Mouse (Mus musculus) urinary bladder, postnatal 14 days (tissue): ENCODE results near the gene Lcn9.
"Not testable (repeated sequence)": the region's sequence is repeated elsewhere in the genome, so short reads cannot be mapped to it uniquely, and the experiment has no call there.

ENCODE experiments used
- DNase-seq: peaks from one replicate; pipeline ENCODE4 v3.0.0; 2021; ENCODE audit warnings: low spot score

Lcn9 gene

GRCm38 (mm10) chr2:25822806-25823205 is at the start of gene Lcn9:
Lcn9 (plus strand) TSS chr2:25823153.
- no peak for DNase-seq

- DNase-seq: no peak
Observed at GRCm38 (mm10) chr2:25773507-25773906, 49.4 kb upstream of the Lcn9 start.

GRCm38 (mm10) chr2:25774640-25775039 is 48.3 kb upstream of the Lcn9 start:
- DNase-seq: no peak

GRCm38 (mm10) chr2:25775991-25776390 is 47.0 kb upstream of the Lcn9 start:
- no peak for DNase-seq

- no peak for DNase-seq
Observed at GRCm38 (mm10) chr2:25776717-25777116, 46.2 kb upstream of the Lcn9 start, which contains the start of gene Lcn11. Lcn11 (plus strand) TSS chr2:25777017.

- no peak for DNase-seq
Observed at GRCm38 (mm10) chr2:25779076-25779475, 43.9 kb upstream of the Lcn9 start.

- no peak for DNase-seq
Observed at GRCm38 (mm10) chr2:25780921-25781320, 42.0 kb upstream of the Lcn9 start.

- DNase-seq: no peak
Observed at GRCm38 (mm10) chr2:25781957-25782356, 41.0 kb upstream of the Lcn9 start, which contains the start of gene Gm13539. Gm13539 (plus strand) TSS chr2:25782257.

GRCm38 (mm10) chr2:25785573-25786322 is 37.2 kb upstream of the Lcn9 start:
- DNase-seq: no peak

GRCm38 (mm10) chr2:25789092-25789491 is 33.9 kb upstream of the Lcn9 start:
- DNase-seq: no peak

GRCm38 (mm10) chr2:25797635-25798034 is 25.3 kb upstream of the Lcn9 start:
- DNase-seq: no peak

- DNase-seq: no peak
Observed at GRCm38 (mm10) chr2:25798065-25798464, 24.9 kb upstream of the Lcn9 start.

- DNase-seq: no peak
Observed at GRCm38 (mm10) chr2:25811711-25812110, 11.2 kb upstream of the Lcn9 start.

- no peak for DNase-seq
Observed at GRCm38 (mm10) chr2:25813364-25813763, 9.6 kb upstream of the Lcn9 start.

- DNase-seq: not testable (repeated sequence)
Observed at GRCm38 (mm10) chr2:25815748-25816147, 7.2 kb upstream of the Lcn9 start, which contains the start of gene Glt6d1. Glt6d1 (minus strand) TSS chr2:25815848.

GRCm38 (mm10) chr2:25824751-25825150 is 1.8 kb downstream of the Lcn9 start:
- DNase-seq: no peak

GRCm38 (mm10) chr2:25828344-25828947 is 5.5 kb downstream of the Lcn9 start:
- no peak for DNase-seq

GRCm38 (mm10) chr2:25830786-25831185 is 7.8 kb downstream of the Lcn9 start:
- DNase-seq: no peak

- peak; percentile 77 for DNase-seq
Observed at GRCm38 (mm10) chr2:25836291-25836690, 13.3 kb downstream of the Lcn9 start.

- no peak for DNase-seq
Observed at GRCm38 (mm10) chr2:25842161-25842560, 19.2 kb downstream of the Lcn9 start.

- no peak for DNase-seq
Observed at GRCm38 (mm10) chr2:25842758-25843157, 19.8 kb downstream of the Lcn9 start.

GRCm38 (mm10) chr2:25844097-25844496 is 21.1 kb downstream of the Lcn9 start:
- DNase-seq: no peak

- no peak for DNase-seq
Observed at GRCm38 (mm10) chr2:25846516-25846915, 23.6 kb downstream of the Lcn9 start.
